In genomic region chrX:134808755-134809224, GRCm38 (mm10) we compare ENCODE assay signal across 8 mouse cellular contexts. TPM values are rescaled to one million over a fixed set of nuclear protein-coding genes. Genes with fewer than 3 reads are reported as not detected.
A peak's percentile ranks its signal among the peaks of the same experiment; 100 is the strongest.
DNase-seq lines count a peak whose midpoint lies in the region; ATAC-seq and TF ChIP-seq lines count a peak whose summit lies in the region.

TSS of gene Armcx2 (minus strand) at chrX:134809221.

- DNase-seq in Muller cell, postnatal 12 days (ENCODE audit: inconsistent ontology term): peak; percentile 66
- peak; percentile 12 for DNase-seq in c-Kit-positive CD71-positive TER-119-positive erythroid progenitor cells, embryonic 14.5 days (ENCODE audit: low spot score)
- peak; percentile 56 for DNase-seq in heart, postnatal 4 days
- peak; percentile 40 to 42 for DNase-seq in layer of hippocampus, adult 8-10 months (ENCODE audit: low spot score in 2 of 2)
- DNase-seq in lung, embryonic 14.5 days: peak; percentile 80
- peak; percentile 48 for DNase-seq in thymus, postnatal 4 days

- TF ChIP-seq CTCF in lung, embryonic 14.5 days (IDR thresholded peaks at IDR 0.05; ENCODE audit: low read depth): no peak

- 26% methylated on average over 16 of the region's 16 CpGs for WGBS in forebrain, embryonic 15.5 days
- 12% methylated on average over 16 of the region's 16 CpGs for WGBS in lung, embryonic 14.5 days

- H3K27ac ChIP-seq in forebrain, embryonic 15.5 days (replicated peaks): peak within 1 kb of the TSS; percentile 92
- peak within 1 kb of the TSS; percentile 58; the same call in 1 of the 2 replicates for H3K27ac ChIP-seq in lung, embryonic 14.5 days (ENCODE audit: low read depth)

- H3K4me1 ChIP-seq in forebrain, embryonic 15.5 days: 0 out of 2 replicates have a peak, but pooled peaks cover 11% of the 10 kb centered on the region
- H3K4me1 ChIP-seq in lung, embryonic 14.5 days (ENCODE audit: insufficient read depth): no peaks in the 10 kb centered on the region

- H3K9me3 ChIP-seq in forebrain, embryonic 15.5 days: no peaks in the 10 kb centered on the region
- no peaks in the 10 kb centered on the region for H3K9me3 ChIP-seq in lung, embryonic 14.5 days (ENCODE audit: low read depth, low read length)

- H3K9ac ChIP-seq in forebrain, embryonic 15.5 days (replicated peaks): peak within 1 kb of the TSS; percentile 73
- peak within 1 kb of the TSS; percentile 59 for H3K9ac ChIP-seq in lung, embryonic 14.5 days

- H3K27me3 ChIP-seq in forebrain, embryonic 15.5 days: no peaks in the 10 kb centered on the region
- no peaks in the 10 kb centered on the region for H3K27me3 ChIP-seq in lung, embryonic 14.5 days (ENCODE audit: insufficient read depth, low read length)

- peak; percentile 89 for ATAC-seq in forebrain, embryonic 15.5 days (replicated peaks)
- peak; percentile 90 for ATAC-seq in lung, embryonic 14.5 days (ENCODE audit: insufficient read depth)
- ATAC-seq in neutrophil, adult 5-6 weeks (ENCODE audit: extremely low read depth, insufficient number of reproducible peaks, low FRiP score, poor library complexity, severe bottlenecking): peak; percentile 74

- H3K36me3 ChIP-seq in forebrain, embryonic 15.5 days: peaks cover 14% of the 10 kb centered on the region
- H3K36me3 ChIP-seq in lung, embryonic 14.5 days (ENCODE audit: insufficient read depth): peaks cover 27% of the 10 kb centered on the region

- H3K4me3 ChIP-seq in forebrain, embryonic 15.5 days: peak within 1 kb of the TSS; percentile 54
- peak within 1 kb of the TSS; percentile 57 for H3K4me3 ChIP-seq in lung, embryonic 14.5 days (ENCODE audit: low read depth, low read length)

- peak within 1 kb of the TSS; percentile 50 for H3K4me2 ChIP-seq in forebrain, embryonic 15.5 days (replicated peaks)
- peak within 1 kb of the TSS; percentile 59 for H3K4me2 ChIP-seq in lung, embryonic 14.5 days

RNA-seq across cellular contexts. Expression of gene Armcx2, which starts in this region (rescaled TPM):
- polyA plus RNA-seq in forebrain, embryonic 15.5 days (2015; fragmentation: Nextera tagmentation; extraction: Ambion mirVana): 70.6 and 75.7 TPM in 2 replicates
- total RNA-seq in heart, postnatal 4 days (2021): 10 to 100 TPM; 54.6 to 58.5 TPM
- 10 to 100 TPM; 84.4 to 94.6 (median 89.2) TPM for total RNA-seq in layer of hippocampus, adult 8-10 months (2022)
- 66.1 and 73.3 TPM in 2 replicates for polyA plus RNA-seq in lung, embryonic 14.5 days (2014; fragmentation: Nextera tagmentation; extraction: Ambion mirVana)
- total RNA-seq in neutrophil, adult 5-6 weeks (2017): 5.7 and 7.2 TPM in 2 replicates

Comparison
In these comparisons a context has a peak if more than half of its experiments do, and no peak if none do; other contexts are left out.
1. Peak in every context shown above with its lines: DNase-seq, ATAC-seq, H3K4me3 ChIP-seq and H3K27ac ChIP-seq.
2. DNase-seq: peak in every context shown above with its lines; median percentile 80 in lung, embryonic 14.5 days; 66 in Muller cell, postnatal 12 days; 56 in heart, postnatal 4 days; 48 in thymus, postnatal 4 days; 41 in layer of hippocampus, adult 8-10 months; 12 in c-Kit-positive CD71-positive TER-119-positive erythroid progenitor cells, embryonic 14.5 days.